Comparison of ENCODE assay signal across 30 mouse cellular contexts in the genomic region with DNA sequence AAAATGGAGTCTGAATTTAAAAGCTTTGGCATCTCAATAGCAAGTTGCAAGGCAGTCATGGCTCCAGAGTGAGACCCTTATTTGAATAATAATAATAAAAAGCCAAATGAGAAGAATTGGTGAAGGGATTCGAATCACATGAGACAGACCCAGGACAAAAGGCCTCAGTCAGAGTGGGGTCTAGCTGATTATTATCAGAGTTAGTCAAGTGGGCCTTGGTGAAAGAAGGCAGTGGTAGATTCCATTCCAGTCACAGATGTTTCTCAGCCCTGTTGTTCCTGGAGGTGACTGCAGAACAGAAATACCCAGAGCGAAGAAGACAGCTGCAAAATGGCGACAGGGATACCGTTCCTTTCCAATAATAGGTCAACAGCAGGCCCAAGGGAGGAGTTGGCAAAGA. TPM values are rescaled to one million over a fixed set of nuclear protein-coding genes. Genes with fewer than 3 reads are reported as not detected.
"Had no signal": no experiment of that assay in that cellular context is flagged by ENCODE, and none has a peak within 500 bp of the region (broad histone marks: within the 10 kb centered on the region; RNA-seq: fewer than 3 reads in every experiment).

No protein-coding gene starts in this region.

- H3K4me2 ChIP-seq: lung, embryonic 15.5 days; midbrain, embryonic 11.5 days had no signal

- H3K27me3 ChIP-seq: lung, embryonic 15.5 days had no signal

- H3K9me3 ChIP-seq: lung, embryonic 15.5 days had no signal

- DNase-seq: kidney, adult 2 months; kidney, postnatal 25 days; layer of hippocampus, adult 9-11 months; liver, postnatal 0 days; lung, postnatal 14 days; lung, postnatal 4 days; midbrain, embryonic 14.5 days; thymus, adult 2 months; thymus, postnatal 14 days had no signal

- H3K36me3 ChIP-seq: lung, embryonic 15.5 days had no signal

- H3K27ac ChIP-seq: kidney, postnatal 0 days; layer of hippocampus, adult 2 months; left cerebral cortex, adult 2 months; liver, embryonic 14.5 days; lung, embryonic 15.5 days; stomach, postnatal 0 days had no signal

- H3K4me3 ChIP-seq: layer of hippocampus, adult 2 months; left cerebral cortex, adult 2 months; lung, embryonic 15.5 days had no signal

- ATAC-seq: liver, postnatal 0 days had no signal

- H3K9ac ChIP-seq: liver, embryonic 14.5 days; liver, postnatal 0 days; lung, embryonic 15.5 days had no signal

RNA-seq across cellular contexts. Expression of gene Gm10188, which starts 34.1 kb away (rescaled TPM):
- total RNA-seq: layer of hippocampus, adult 2 months; layer of hippocampus, postnatal 25 days; left cerebral cortex, adult 2 months; left cerebral cortex, postnatal 10 days; left cerebral cortex, postnatal 36 days; liver, adult 2 months; megakaryocyte progenitor cell, adult 5-6 weeks; megakaryocyte-erythroid progenitor cell, adult 5-6 weeks; midbrain, postnatal 0 days had no signal
- polyA plus RNA-seq: kidney, adult 2 months; kidney, embryonic 14.5 days; kidney, postnatal 0 days; large intestine, adult 2 months; limb, embryonic 11.5 days; limb, embryonic 14.5 days; liver, adult 2 months; liver, embryonic 14.5 days; liver, postnatal 0 days; lung, embryonic 15.5 days; neural tube, embryonic 11.5 days; small intestine, adult 2 months; stomach, embryonic 14.5 days; stomach, postnatal 0 days; thymus, adult 2 months had no signal

RNA-seq across cellular contexts. Expression of gene Klhdc8a, which starts 34.8 kb away (rescaled TPM):
- total RNA-seq: megakaryocyte progenitor cell, adult 5-6 weeks; megakaryocyte-erythroid progenitor cell, adult 5-6 weeks had no signal
- polyA plus RNA-seq: limb, embryonic 11.5 days; stomach, embryonic 14.5 days had no signal
